Mouse (Mus musculus) layer of hippocampus, adult 8-10 months (tissue): ENCODE measurements around the gene Tmem221. TPM values are rescaled to one million over a fixed set of nuclear protein-coding genes. Genes with fewer than 3 reads are reported as not detected.

ENCODE experiments used
- DNase-seq, 2 experiments: peaks; one replicate each; pipeline ENCODE4 v3.0.0; 2022; ENCODE audit warnings: low spot score in 2 of 2
- total RNA-seq, 4 experiments: library from RNA; stranded (reverse); gene quantifications; 2 replicates each; pipeline ENCODE4 v1.2.4; 2022

Gene Tmem221
- total RNA-seq, 4 experiments from 2014 or later = 0.27 to 1.3 (median 0.54) TPM

DNA sequence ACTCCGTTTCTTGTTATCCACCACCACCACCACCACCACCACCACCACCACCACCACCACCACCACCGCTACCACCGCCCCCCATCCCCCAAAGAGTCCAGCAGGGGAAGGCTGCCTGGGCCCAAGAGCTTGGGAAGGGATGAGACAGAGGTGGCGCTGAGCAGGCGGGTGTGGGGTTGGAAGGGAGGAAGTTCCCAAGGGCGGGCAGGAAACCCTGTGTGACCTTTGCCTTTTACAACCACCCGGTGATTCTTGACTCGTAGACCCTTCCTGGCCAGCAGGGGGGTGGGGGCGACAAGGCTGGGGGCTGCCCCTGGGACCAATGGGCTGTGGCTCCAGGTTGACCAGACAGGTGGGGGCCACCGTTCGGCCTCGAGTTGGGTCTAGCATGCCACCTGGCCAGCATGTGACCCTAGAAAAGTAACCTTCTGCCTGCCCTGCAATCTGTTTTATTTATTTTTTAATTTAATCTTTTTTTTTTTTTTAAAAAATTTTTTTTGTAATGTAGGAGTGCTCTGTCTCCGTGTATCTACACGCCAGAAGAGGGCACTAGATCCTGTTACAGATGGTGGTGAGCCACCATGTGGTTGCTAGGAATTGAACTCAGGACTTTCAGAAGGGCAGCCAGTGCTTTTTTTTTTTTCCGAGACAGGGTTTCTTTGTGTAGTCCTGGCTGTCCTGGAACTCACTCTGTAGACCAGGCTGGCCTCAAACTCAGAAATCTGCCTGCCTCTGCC, 45.5 kb downstream of the Tmem221 start:
- no peak for DNase-seq

DNA sequence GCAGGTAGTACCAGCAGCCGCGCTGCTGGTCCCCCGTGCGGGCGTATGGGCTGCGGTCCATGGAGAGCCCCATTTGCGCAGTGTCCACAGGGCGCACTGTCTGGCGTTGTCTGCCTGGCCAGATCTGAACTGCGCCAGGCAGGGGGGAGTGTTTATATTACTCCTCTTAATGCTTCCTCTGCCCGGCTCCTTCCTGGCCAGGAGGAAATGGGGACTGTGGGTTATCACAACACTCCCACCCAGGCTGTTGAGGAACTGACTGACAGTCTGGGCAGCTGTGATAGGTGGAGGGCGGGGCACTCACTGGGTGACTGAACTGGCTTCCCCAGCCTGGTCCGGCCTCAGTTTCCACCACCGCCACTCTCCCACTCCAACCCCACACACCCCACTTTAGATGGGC, 47.0 kb downstream of the Tmem221 start, which contains the start of gene Plvap:
Gene Plvap (minus strand): TSS at position 109 of the 400 bp plus-strand sequence.
- DNase-seq = no peak

DNA sequence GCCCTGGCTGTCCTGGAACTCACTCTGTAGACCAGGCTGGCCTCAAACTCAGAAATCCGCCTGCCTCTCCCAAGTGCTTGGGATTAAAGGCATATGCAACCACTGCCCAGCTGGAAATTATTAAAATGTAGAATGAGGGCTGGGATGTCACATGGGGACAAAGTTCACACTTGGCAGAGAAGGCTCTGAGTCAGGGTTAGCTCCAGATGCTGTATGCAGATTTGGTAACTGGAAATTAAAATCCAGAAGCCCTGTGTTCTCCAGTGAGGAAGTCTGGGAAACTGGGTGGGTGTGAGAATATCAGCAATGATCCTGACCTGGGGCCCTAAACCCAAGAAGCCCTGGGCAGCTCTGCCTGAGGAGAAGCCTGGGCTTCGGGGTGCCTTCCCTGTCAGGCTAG, 49.4 kb downstream of the Tmem221 start:
- no peak for DNase-seq

DNA sequence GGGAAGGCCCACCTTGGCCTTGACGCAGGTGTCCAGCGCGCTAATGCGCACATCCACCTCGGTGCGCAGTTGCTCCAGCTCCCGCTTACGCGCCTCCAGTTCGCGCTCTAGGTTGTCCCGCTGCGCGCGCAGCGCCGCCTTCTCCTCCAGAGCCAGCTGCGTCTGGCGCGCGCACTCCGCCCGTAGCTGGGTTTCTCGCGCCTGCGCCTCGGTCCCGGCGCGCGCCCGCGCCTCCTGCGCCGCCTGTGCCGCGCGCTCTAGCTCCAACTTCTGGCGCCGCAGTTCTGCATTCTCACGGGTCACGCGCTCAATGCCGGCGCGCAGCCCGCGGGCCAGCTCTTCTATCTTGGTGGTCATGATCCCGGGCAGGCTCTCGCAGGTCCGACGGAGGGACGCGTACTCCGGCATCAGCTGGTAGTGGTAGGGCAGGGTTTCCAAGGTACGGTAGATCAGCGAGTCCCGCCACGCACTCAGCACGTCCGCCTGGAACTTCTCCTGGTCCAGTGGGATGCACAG, 51.0 kb downstream of the Tmem221 start:
- peak; percentile 62 to 75 for DNase-seq

DNA sequence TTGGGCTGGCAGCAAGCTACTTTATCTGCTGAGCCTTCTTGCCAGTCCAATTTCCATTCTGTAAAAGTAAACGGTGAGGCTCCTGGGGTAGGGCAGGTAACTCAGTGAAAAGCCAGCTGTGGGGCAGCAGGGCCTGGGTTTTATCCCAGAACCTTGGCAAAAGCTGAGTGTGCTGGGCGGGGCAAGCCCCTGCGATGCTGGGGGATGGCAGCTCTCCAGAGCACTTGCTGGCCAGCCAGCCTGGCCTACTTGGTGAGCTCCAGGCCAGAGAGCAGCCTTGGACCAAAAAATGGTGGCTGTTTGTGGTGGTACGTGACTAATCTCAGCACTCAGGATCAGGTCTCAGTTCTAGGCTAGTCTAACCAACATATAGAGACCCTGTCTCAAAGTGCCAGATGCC, 52.7 kb downstream of the Tmem221 start:
- no peak for DNase-seq

DNA sequence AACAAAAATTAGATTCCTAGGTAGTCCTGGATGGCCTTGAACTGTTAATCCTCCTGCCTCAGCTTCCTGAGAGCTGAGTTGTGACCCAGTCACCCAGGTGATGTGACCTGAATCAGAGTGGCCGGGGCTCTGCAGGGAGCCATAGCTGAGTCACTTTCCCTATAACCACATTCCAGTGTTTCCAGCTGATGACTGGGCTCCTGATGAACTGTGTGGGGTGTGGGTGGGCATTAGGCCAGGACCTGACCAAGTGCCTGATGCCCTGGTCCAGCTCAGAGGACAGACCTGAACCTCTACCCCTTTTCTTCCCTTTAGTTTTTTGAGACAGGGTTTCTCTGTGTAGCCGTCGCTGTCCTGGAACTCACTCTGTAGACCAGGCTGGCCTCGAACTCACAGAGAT, 53.3 kb downstream of the Tmem221 start:
- no peak for DNase-seq

DNA sequence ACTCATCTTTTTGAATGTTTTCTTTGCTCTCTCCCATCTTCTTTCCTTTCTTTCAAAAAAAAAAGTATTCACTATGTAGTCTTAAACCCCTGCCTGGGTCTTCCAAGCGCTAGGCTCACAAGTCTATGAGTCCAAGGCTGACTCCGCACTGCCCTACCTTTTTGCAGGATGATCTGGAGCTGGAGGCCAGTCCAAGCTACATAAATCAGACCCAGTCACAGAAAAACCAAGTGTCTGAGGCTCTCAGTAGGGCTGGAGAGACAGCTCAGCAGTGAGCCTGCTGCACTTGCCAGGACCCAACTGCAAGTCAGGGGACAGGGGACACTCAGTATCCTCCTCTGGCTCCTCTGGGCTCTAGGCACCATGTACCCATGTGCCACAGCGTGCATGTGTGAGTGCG, 54.3 kb downstream of the Tmem221 start:
- DNase-seq = no peak

Other genes with a start within 250 kb of the Tmem221 start
- 100 to 1,000 TPM in 3 of 4 experiments, 10 to 100 TPM in 1; 98.8 to 130 (median 117) TPM for gene Use1, start 192.0 kb downstream of the Tmem221 start, total RNA-seq
- gene Ocel1, start 187.6 kb downstream of the Tmem221 start, total RNA-seq = 10 to 100 TPM; 10.3 to 15.9 (median 14.1) TPM
- gene Nr2f6, start 176.9 kb downstream of the Tmem221 start, total RNA-seq = 10 to 100 TPM; 38.7 to 46.1 (median 41.2) TPM
- 1 to 10 TPM; 3.5 to 4.9 (median 4.1) TPM for gene Ushbp1, start 163.1 kb downstream of the Tmem221 start, total RNA-seq
- gene Babam1, start 162.0 kb downstream of the Tmem221 start, total RNA-seq = 100 to 1,000 TPM in 3 of 4 experiments, 10 to 100 TPM in 1; 95.9 to 110 (median 108) TPM
- gene Ankle1, start 152.9 kb downstream of the Tmem221 start, total RNA-seq = under 1 TPM; 0.18 to 0.72 (median 0.27) TPM
- gene Abhd8, start 95.2 kb downstream of the Tmem221 start, total RNA-seq = 100 to 1,000 TPM; 200 to 255 (median 229) TPM
- gene Mrpl34, start 93.9 kb downstream of the Tmem221 start, total RNA-seq = 10 to 100 TPM; 38.6 to 47.2 (median 46.2) TPM
- gene Dda1, start 89.7 kb downstream of the Tmem221 start, total RNA-seq = 10 to 100 TPM; 74.9 to 82.2 (median 79.0) TPM
- 10 to 100 TPM; 48.4 to 55.9 (median 51.6) TPM for gene Ano8, start 72.9 kb downstream of the Tmem221 start, total RNA-seq
- 10 to 100 TPM; 28.8 to 42.3 (median 32.5) TPM for gene Gtpbp3, start 70.8 kb downstream of the Tmem221 start, total RNA-seq
- gene Plvap, start 47.1 kb downstream of the Tmem221 start, total RNA-seq = 1 to 10 TPM; 6.2 to 9.6 (median 7.4) TPM
- not detected for gene Ccdc194, start 33.2 kb downstream of the Tmem221 start, total RNA-seq
- gene Bst2, start 21.4 kb downstream of the Tmem221 start, total RNA-seq = 10 to 100 TPM in 2 of 4 experiments, 1 to 10 TPM in 2; 4.1 to 23.3 (median 8.6) TPM
- gene Mvb12a, start 15.9 kb downstream of the Tmem221 start, total RNA-seq = 10 to 100 TPM; 32.6 to 43.7 (median 36.8) TPM
- under 1 TPM in 2 of 4 experiments, not detected in 2; 0.14 to 0.28 TPM for gene Nxnl1, start 7.7 kb upstream of the Tmem221 start, total RNA-seq
- 100 to 1,000 TPM; 107 to 130 (median 117) TPM for gene Slc27a1, start 10.0 kb upstream of the Tmem221 start, total RNA-seq
- gene Pgls, start 33.3 kb upstream of the Tmem221 start, total RNA-seq = 10 to 100 TPM; 29.1 to 38.5 (median 33.6) TPM
- gene Fam129c, start 38.8 kb upstream of the Tmem221 start, total RNA-seq = 1 to 10 TPM; 2.0 to 4.6 (median 3.5) TPM
- 10 to 100 TPM; 53.2 to 59.7 (median 53.8) TPM for gene Colgalt1, start 52.1 kb upstream of the Tmem221 start, total RNA-seq
- gene Unc13a, start 112.9 kb upstream of the Tmem221 start, total RNA-seq = 100 to 1,000 TPM; 219 to 265 (median 239) TPM
- gene Jak3, start 117.4 kb upstream of the Tmem221 start, total RNA-seq = 10 to 100 TPM in 1 of 4 experiments, 1 to 10 TPM in 3; 4.6 to 10.5 (median 7.9) TPM
- 1 to 10 TPM; 2.1 to 6.9 (median 2.6) TPM for gene Insl3, start 130.3 kb upstream of the Tmem221 start, total RNA-seq
- under 1 TPM; 0.47 to 0.93 (median 0.56) TPM for gene B3gnt3, start 142.9 kb upstream of the Tmem221 start, total RNA-seq
- 100 to 1,000 TPM in 3 of 4 experiments, 10 to 100 TPM in 1; 92.1 to 120 (median 112) TPM for gene Fcho1, start 166.8 kb upstream of the Tmem221 start, total RNA-seq